Mouse (Mus musculus) heart, embryonic 16.5 days (tissue): ENCODE measurements at regions not wholly inside any gene's neighbourhood (a gene's known extent, or its start where the extent isn't known, plus 50 kb on each side); places are given as distances from the start of the nearest gene placed in this dataset.

Experiments
- ATAC-seq: fragments of 200-750 bp; cut with Nextera tagmentation; replicated peaks from 2 replicates; pipeline ENCODE4 v1.8.0; 2017; ENCODE audit warnings: moderate number of reproducible peaks; ENCODE audit not compliant: insufficient read depth, low FRiP score; ENCODE audit errors: extremely low read depth
- H3K27ac ChIP-seq: fragments of 300-500 bp; sonication (generic); 2 replicates; pipeline ENCODE4 v1.5.1; 2014; ENCODE audit warnings: mild to moderate bottlenecking, low read length, control low read depth, moderate library complexity
- H3K27me3 ChIP-seq: fragments of 300-500 bp; sonication (generic); 2 replicates; pipeline ENCODE4 v1.6.1; 2014; ENCODE audit warnings: low read length, mixed read lengths; ENCODE audit not compliant: control insufficient read depth, insufficient read depth
- H3K36me3 ChIP-seq: fragments of 300-500 bp; sonication (generic); 2 replicates; pipeline ENCODE4 v1.6.1; 2014; ENCODE audit not compliant: control insufficient read depth, insufficient read depth
- H3K4me1 ChIP-seq: fragments of 300-500 bp; sonication (generic); 2 replicates; pipeline ENCODE4 v1.6.1; 2014; ENCODE audit warnings: low read length, mixed read lengths; ENCODE audit not compliant: control insufficient read depth, insufficient read depth
- H3K4me2 ChIP-seq: fragments of 300-500 bp; sonication (generic); 2 replicates; pipeline ENCODE4 v1.6.1; 2014; ENCODE audit warnings: low read depth, mild to moderate bottlenecking, control low read depth, low read length
- H3K4me3 ChIP-seq: fragments of 300-500 bp; sonication (generic); 2 replicates; pipeline ENCODE4 v1.5.1; 2014; ENCODE audit warnings: mild to moderate bottlenecking, control low read depth, low read length
- H3K9ac ChIP-seq: fragments of 300-500 bp; sonication (generic); 2 replicates; pipeline ENCODE4 v1.6.1; 2014; ENCODE audit warnings: low read length, control low read depth
- H3K9me3 ChIP-seq: fragments of 300-500 bp; sonication (generic); replicated peaks from 2 replicates; pipeline ENCODE4 v1.6.1; 2016; ENCODE audit warnings: low read length; ENCODE audit not compliant: control insufficient read depth
- WGBS: fragments of 180-500 bp; shearing (Covaris S2); extraction: QIAGEN DNeasy Blood & Tissue Kit; methylation state at CpG from one replicate; pipeline ENCODE4 v1.1.7; 2014; 5-methylcytosine and 5-hydroxymethylcytosine counted together

DNA sequence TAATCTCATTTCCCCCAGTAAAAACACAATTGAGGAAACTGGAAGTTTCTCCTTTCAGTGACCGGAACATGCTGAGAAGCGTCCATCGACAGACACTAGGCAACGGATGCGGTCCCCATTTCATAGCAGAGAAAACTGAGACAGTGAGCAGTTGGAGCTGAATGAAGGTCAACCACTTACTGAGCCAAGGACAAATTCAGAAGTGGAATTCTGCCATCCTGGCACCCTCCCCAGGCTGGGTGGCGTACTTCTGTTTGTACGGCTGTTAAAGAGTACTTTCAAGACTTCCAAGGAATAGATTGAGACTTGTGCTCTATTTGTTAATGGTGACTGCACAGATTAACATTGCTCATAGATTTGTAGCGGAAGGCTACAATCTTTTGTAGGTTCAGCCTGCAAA lies 54.2 kb upstream of the Bhlhe40 start:
- Histone ChIP-seq H3K9me3 (no peaks in the 10 kb centered on the region), H3K4me1 (peaks cover 5% of the 10 kb centered on the region; the same call in 1 of the 2 replicates), H3K4me2 (no peak overlapping the region), H3K36me3 (no peaks in the 10 kb centered on the region), H3K9ac (no peak overlapping the region), H3K27me3 (no peaks in the 10 kb centered on the region), H3K4me3 (no peak overlapping the region), H3K27ac (no peak overlapping the region)
- WGBS = 74% methylated on average over 8 of the region's 8 CpGs
- ATAC-seq = no peak

DNA sequence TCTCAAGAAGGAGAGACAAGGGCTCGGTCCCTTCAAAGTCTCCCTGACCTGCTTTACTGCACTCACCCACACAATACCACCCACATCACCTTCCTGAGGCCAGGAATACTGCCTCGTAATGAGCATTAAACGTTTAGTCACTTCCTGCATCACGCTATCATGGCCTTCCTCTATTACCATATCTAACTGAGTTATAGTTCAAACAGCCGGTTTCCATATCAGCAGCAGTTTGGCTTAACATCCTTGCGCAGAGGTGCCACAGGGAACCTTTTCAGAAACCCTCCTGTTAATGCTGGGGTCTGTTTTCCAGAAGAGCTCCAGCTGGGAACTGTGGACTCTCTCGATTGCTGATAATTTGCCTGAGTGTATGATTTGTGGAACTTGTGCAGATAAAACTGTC lies 52.1 kb upstream of the Bhlhe40 start:
- H3K36me3 ChIP-seq = no peaks in the 10 kb centered on the region
- H3K4me1 ChIP-seq = peaks cover 5% of the 10 kb centered on the region; the same call in 1 of the 2 replicates
- H3K9me3 ChIP-seq = no peaks in the 10 kb centered on the region
- H3K4me2 ChIP-seq = peak overlapping the region; percentile 6; the same call in 1 of the 2 replicates
- no peak for ATAC-seq
- H3K27ac ChIP-seq = 0 out of 2 replicates have a peak overlapping the region, but pooled peaks have one; percentile 9
- no peaks in the 10 kb centered on the region for H3K27me3 ChIP-seq
- no peak overlapping the region for H3K9ac ChIP-seq
- no peak overlapping the region for H3K4me3 ChIP-seq
- 30% methylated on average over 7 of the region's 7 CpGs for WGBS
